Mouse (Mus musculus) limb, embryonic 11.5 days (tissue): ENCODE results near the gene Irgc1. TPM values are rescaled to one million over a fixed set of nuclear protein-coding genes. Genes with fewer than 3 reads are reported as not detected.

Experiments used
- ATAC-seq: fragments of 200-750 bp; cut with Nextera tagmentation; 2 replicates; pipeline ENCODE4 v1.8.0; 2017; ENCODE audit warnings: low read depth; ENCODE audit not compliant: insufficient number of reproducible peaks, low FRiP score, low TSS enrichment
- DNase-seq: peaks from one replicate; pipeline ENCODE4 v3.0.0-alpha.2; 2015; ENCODE audit warnings: low spot score
- H3K27ac ChIP-seq: fragments of 300-500 bp; sonication (generic); replicated peaks from 2 replicates; pipeline ENCODE4 v1.5.1; 2014; ENCODE audit warnings: low read depth, mild to moderate bottlenecking, low read length
- H3K27me3 ChIP-seq: fragments of 300-500 bp; sonication (generic); 2 replicates; pipeline ENCODE4 v1.6.1; 2014; ENCODE audit warnings: mild to moderate bottlenecking, low read length, mixed read lengths; ENCODE audit not compliant: control insufficient read depth, insufficient read depth
- H3K36me3 ChIP-seq: fragments of 300-500 bp; sonication (generic); 2 replicates; pipeline ENCODE4 v1.6.1; 2014; ENCODE audit warnings: mild to moderate bottlenecking, low read length, moderate library complexity, mixed read lengths; ENCODE audit not compliant: control insufficient read depth, insufficient read depth
- H3K4me1 ChIP-seq: fragments of 300-500 bp; sonication (generic); 2 replicates; pipeline ENCODE4 v1.6.1; 2014; ENCODE audit warnings: low read length, mixed read lengths; ENCODE audit not compliant: control insufficient read depth, insufficient read depth
- H3K4me2 ChIP-seq: fragments of 300-500 bp; sonication (generic); 2 replicates; pipeline ENCODE4 v1.6.1; 2014; ENCODE audit warnings: low read depth, mild to moderate bottlenecking, moderate library complexity; ENCODE audit not compliant: severe bottlenecking
- H3K4me3 ChIP-seq: fragments of 300-500 bp; sonication (generic); 2 replicates; pipeline ENCODE4 v1.5.1; 2014; ENCODE audit warnings: low read depth, low read length
- H3K9ac ChIP-seq: fragments of 300-500 bp; sonication (generic); 2 replicates; pipeline ENCODE4 v1.6.1; 2014; ENCODE audit warnings: mild to moderate bottlenecking, low read length
- H3K9me3 ChIP-seq: fragments of 300-500 bp; sonication (generic); 2 replicates; pipeline ENCODE4 v1.6.1; 2016; ENCODE audit warnings: low read length; ENCODE audit not compliant: control insufficient read depth
- WGBS: fragments of 180-500 bp; shearing (Covaris S2); extraction: QIAGEN DNeasy Blood & Tissue Kit; methylation state at CpG from one replicate; pipeline ENCODE4 v1.1.7; 2014; 5-methylcytosine and 5-hydroxymethylcytosine counted together
- polyA plus RNA-seq: library from polyadenylated mRNA; unstranded; fragments of >200 nt; fragmentation: Nextera tagmentation; extraction: Ambion mirVana; gene quantifications from 2 replicates; pipeline ENCODE4 v1.2.1, GENCODE M21; 2014

Irgc1 gene
- polyA plus RNA-seq, 1 experiment from 2014 or later = not detected

- Histone ChIP-seq H3K27me3 (no peaks in the 10 kb centered on the region), H3K27ac (no peak overlapping the region), H3K9me3 (no peaks in the 10 kb centered on the region), H3K36me3 (no peaks in the 10 kb centered on the region), H3K4me2 (no peak overlapping the region), H3K4me3 (no peak overlapping the region), H3K9ac (no peak overlapping the region), H3K4me1 (peaks cover 22% of the 10 kb centered on the region)
- WGBS = 61% methylated on average over 13 of the region's 13 CpGs
- ATAC-seq = no peak
- DNase-seq = no peak
These were observed 62.4 kb downstream of the Irgc1 start for GRCm38 (mm10) chr7:24389516-24390187.

GRCm38 (mm10) chr7:24387059-24387556 lies 65.0 kb downstream of the Irgc1 start:
- H3K27me3 ChIP-seq = no peaks in the 10 kb centered on the region
- no peak overlapping the region for H3K9ac ChIP-seq
- H3K4me3 ChIP-seq = no peak overlapping the region
- no peak for DNase-seq
- no peaks in the 10 kb centered on the region for H3K36me3 ChIP-seq
- H3K27ac ChIP-seq = no peak overlapping the region
- H3K9me3 ChIP-seq = no peaks in the 10 kb centered on the region
- no peak overlapping the region for H3K4me2 ChIP-seq
- no peak for ATAC-seq
- H3K4me1 ChIP-seq = peaks cover 17% of the 10 kb centered on the region
- 86% methylated on average over 10 of the region's 10 CpGs for WGBS

- Histone ChIP-seq H3K4me2 (no peak overlapping the region), H3K36me3 (no peaks in the 10 kb centered on the region), H3K9ac (no peak overlapping the region), H3K27ac (no peak overlapping the region), H3K4me3 (no peak overlapping the region), H3K27me3 (no peaks in the 10 kb centered on the region), H3K9me3 (no peaks in the 10 kb centered on the region), H3K4me1 (peaks cover 13% of the 10 kb centered on the region)
- WGBS = 6% methylated on average over 11 of the region's 11 CpGs
- DNase-seq = peak; percentile 89
- ATAC-seq = no peak
These were observed 67.3 kb downstream of the Irgc1 start for GRCm38 (mm10) chr7:24384827-24385226.

- ATAC-seq = no peak
- no peak overlapping the region for H3K4me3 ChIP-seq
- no peak overlapping the region for H3K27ac ChIP-seq
- H3K4me2 ChIP-seq = no peak overlapping the region
- no peaks in the 10 kb centered on the region for H3K9me3 ChIP-seq
- 66% methylated on average over 6 of the region's 6 CpGs for WGBS
- H3K9ac ChIP-seq = no peak overlapping the region
- H3K36me3 ChIP-seq = no peaks in the 10 kb centered on the region
- no peaks in the 10 kb centered on the region for H3K27me3 ChIP-seq
- DNase-seq = no peak
- peaks cover 12% of the 10 kb centered on the region for H3K4me1 ChIP-seq
These were observed 68.0 kb downstream of the Irgc1 start for GRCm38 (mm10) chr7:24384070-24384469.

- Histone ChIP-seq H3K4me1 (peaks cover 20% of the 10 kb centered on the region), H3K27ac (no peak overlapping the region), H3K4me3 (no peak overlapping the region), H3K9me3 (no peaks in the 10 kb centered on the region), H3K4me2 (no peak overlapping the region), H3K9ac (no peak overlapping the region), H3K27me3 (no peaks in the 10 kb centered on the region), H3K36me3 (no peaks in the 10 kb centered on the region)
- 83% methylated on average over 16 of the region's 16 CpGs for WGBS
- DNase-seq (no peak), ATAC-seq (no peak)
These were observed 69.2 kb downstream of the Irgc1 start for GRCm38 (mm10) chr7:24382730-24383372.

Other genes starting within 250 kb of the Irgc1 start
- gene Zfp111, start 240.9 kb downstream of the Irgc1 start, polyA plus RNA-seq = 12.8 and 14.2 TPM in 2 replicates
- gene Zfp109, start 214.7 kb downstream of the Irgc1 start, polyA plus RNA-seq = 4.9 and 5.8 TPM in 2 replicates
- gene Zfp108, start 197.5 kb downstream of the Irgc1 start, polyA plus RNA-seq = 3.1 and 3.8 TPM in 2 replicates
- 10.4 and 10.6 TPM in 2 replicates for gene Zfp93, start 181.9 kb downstream of the Irgc1 start, polyA plus RNA-seq
- 50.1 and 51.2 TPM in 2 replicates for gene Zfp61, start 151.1 kb downstream of the Irgc1 start, polyA plus RNA-seq
- 13.2 and 14.2 TPM in 2 replicates for gene Zfp94, start 135.6 kb downstream of the Irgc1 start, polyA plus RNA-seq
- gene Tescl, start 118.4 kb downstream of the Irgc1 start, polyA plus RNA-seq = not detected in 2 replicates
- gene Lypd5, start 103.1 kb downstream of the Irgc1 start, polyA plus RNA-seq = not detected in 2 replicates
- 2.6 and 2.7 TPM in 2 replicates for gene Kcnn4, start 82.0 kb downstream of the Irgc1 start, polyA plus RNA-seq
- 20.2 and 22.1 TPM in 2 replicates for gene Smg9, start 52.7 kb downstream of the Irgc1 start, polyA plus RNA-seq
- 2.1 and 2.3 TPM in 2 replicates for gene Plaur, start 10.2 kb upstream of the Irgc1 start, polyA plus RNA-seq
- gene Cadm4, start 29.7 kb upstream of the Irgc1 start, polyA plus RNA-seq = 1.9 and 2.2 TPM in 2 replicates
- gene Zfp428, start 54.7 kb upstream of the Irgc1 start, polyA plus RNA-seq = 65.6 and 75.7 TPM in 2 replicates
- gene AC161166.1, start 60.2 kb upstream of the Irgc1 start, polyA plus RNA-seq = 0.48 and 0.52 TPM in 2 replicates
- 7.5 and 8.1 TPM in 2 replicates for gene Irgq, start 78.4 kb upstream of the Irgc1 start, polyA plus RNA-seq
- gene Pinlyp, start 93.8 kb upstream of the Irgc1 start, polyA plus RNA-seq = 0.19 TPM in 1 of 2 replicates, not detected in the other
- gene Xrcc1, start 94.0 kb upstream of the Irgc1 start, polyA plus RNA-seq = 141 and 148 TPM in 2 replicates
- 30.8 and 32.2 TPM in 2 replicates for gene Ethe1, start 135.2 kb upstream of the Irgc1 start, polyA plus RNA-seq
- gene Zfp575, start 135.3 kb upstream of the Irgc1 start, polyA plus RNA-seq = 2.1 and 2.3 TPM in 2 replicates
- 0.16 and 0.21 TPM in 2 replicates for gene Phldb3, start 158.5 kb upstream of the Irgc1 start, polyA plus RNA-seq
- gene Lypd3, start 184.3 kb upstream of the Irgc1 start, polyA plus RNA-seq = 1.7 and 2.8 TPM in 2 replicates
- gene Tex101, start 224.4 kb upstream of the Irgc1 start, polyA plus RNA-seq = not detected in 2 replicates